Mouse (Mus musculus) right cerebral cortex, adult 18-20 months (tissue): ENCODE measurements at regions not wholly inside any gene's neighbourhood (a gene's known extent, or its start where the extent isn't known, plus 50 kb on each side); places are given as distances from the start of the nearest gene placed in this dataset.

ENCODE experiments used
- DNase-seq: peaks from one replicate; pipeline ENCODE4 v3.0.0; 2022; ENCODE audit warnings: mixed read lengths

- no peak for DNase-seq
These were observed 489.8 kb upstream of the Mms22l start for GRCm38 (mm10) chr4:24006257-24006955.

GRCm38 (mm10) chr4:24019178-24020104 is 476.8 kb upstream of the Mms22l start:
- DNase-seq = peak; percentile 35
